Mouse (Mus musculus) kidney, adult 18-20 months (tissue): ENCODE measurements around the gene Adgrg3.
A peak's percentile ranks its signal among the peaks of the same experiment; 100 is the strongest.
"Not testable (repeated sequence)": the region's sequence is repeated elsewhere in the genome, so short reads cannot be mapped to it uniquely, and the experiment has no call there.

Source experiments
- DNase-seq: peaks from one replicate; pipeline ENCODE4 v3.0.0; 2021

The Adgrg3 gene

GRCm38 (mm10) chr8:95028391-95028790 is 10.9 kb downstream of the Adgrg3 start:
- not testable (repeated sequence) for DNase-seq

- DNase-seq: no peak
Observed at GRCm38 (mm10) chr8:95037106-95037925, 19.8 kb downstream of the Adgrg3 start.

- peak; percentile 49 for DNase-seq
Observed at GRCm38 (mm10) chr8:95041883-95042784, 24.6 kb downstream of the Adgrg3 start.

- no peak for DNase-seq
Observed at GRCm38 (mm10) chr8:95044811-95045210, 27.3 kb downstream of the Adgrg3 start.

GRCm38 (mm10) chr8:95046982-95047381 is 29.5 kb downstream of the Adgrg3 start:
- DNase-seq: no peak

- DNase-seq: no peak
Observed at GRCm38 (mm10) chr8:95047884-95048680, 30.6 kb downstream of the Adgrg3 start.

GRCm38 (mm10) chr8:95049636-95050035 is 32.1 kb downstream of the Adgrg3 start:
- DNase-seq: no peak

GRCm38 (mm10) chr8:95054438-95054837 is 36.9 kb downstream of the Adgrg3 start:
- no peak for DNase-seq

GRCm38 (mm10) chr8:95054927-95055510 is 37.5 kb downstream of the Adgrg3 start, which contains the start of gene Drc7:
Gene Drc7 (plus strand): TSS chr8:95055103.
- no peak for DNase-seq

- no peak for DNase-seq
Observed at GRCm38 (mm10) chr8:95056414-95056813, 38.9 kb downstream of the Adgrg3 start.

GRCm38 (mm10) chr8:95058661-95059060 is 41.2 kb downstream of the Adgrg3 start:
- no peak for DNase-seq

GRCm38 (mm10) chr8:95059812-95060533 is 42.5 kb downstream of the Adgrg3 start:
- no peak for DNase-seq

GRCm38 (mm10) chr8:95064531-95064930 is 47.0 kb downstream of the Adgrg3 start:
- no peak for DNase-seq

- peak; percentile 75 for DNase-seq
Observed at GRCm38 (mm10) chr8:95067582-95067981, 50.1 kb downstream of the Adgrg3 start.

- DNase-seq: no peak
Observed at GRCm38 (mm10) chr8:95075504-95075903, 58.0 kb downstream of the Adgrg3 start.

- no peak for DNase-seq
Observed at GRCm38 (mm10) chr8:95076151-95076550, 58.7 kb downstream of the Adgrg3 start.

- DNase-seq: no peak
Observed at GRCm38 (mm10) chr8:95078055-95078454, 60.6 kb downstream of the Adgrg3 start.

- DNase-seq: no peak
Observed at GRCm38 (mm10) chr8:95079305-95079704, 61.8 kb downstream of the Adgrg3 start.

- DNase-seq: peak; percentile 96
Observed at GRCm38 (mm10) chr8:95080381-95081341, 63.2 kb downstream of the Adgrg3 start, which contains the start of gene Katnb1. Gene Katnb1 (plus strand): TSS chr8:95081186.

- DNase-seq: no peak
Observed at GRCm38 (mm10) chr8:95081650-95082049, 64.2 kb downstream of the Adgrg3 start.
